Mouse (Mus musculus) embryo, embryonic 11 days (tissue): ENCODE data around the gene Chmp3.

Experiments
- DNase-seq: peaks from one replicate; pipeline ENCODE4 v3.0.0-alpha.2; 2015

The Chmp3 gene

DNA sequence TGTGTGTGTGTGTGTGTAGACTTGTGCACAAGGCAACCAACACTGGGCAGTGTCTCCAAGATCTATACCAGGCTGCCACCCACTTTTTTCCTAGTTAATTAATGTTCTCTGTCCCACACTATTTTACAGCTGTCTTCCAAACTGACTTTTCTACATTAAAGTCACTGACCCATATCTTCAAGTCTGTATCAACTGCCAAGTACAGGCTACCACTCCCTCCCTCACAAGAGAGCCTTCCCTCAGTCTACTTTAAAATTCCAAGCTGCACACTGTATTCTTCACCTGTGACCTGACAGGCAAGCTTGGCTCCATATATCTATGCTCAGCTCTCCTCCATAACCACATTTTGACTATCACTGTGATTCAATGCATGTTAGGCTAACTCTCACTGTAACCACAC, 69.6 kb downstream of the Chmp3 start:
- DNase-seq, result no peak

DNA sequence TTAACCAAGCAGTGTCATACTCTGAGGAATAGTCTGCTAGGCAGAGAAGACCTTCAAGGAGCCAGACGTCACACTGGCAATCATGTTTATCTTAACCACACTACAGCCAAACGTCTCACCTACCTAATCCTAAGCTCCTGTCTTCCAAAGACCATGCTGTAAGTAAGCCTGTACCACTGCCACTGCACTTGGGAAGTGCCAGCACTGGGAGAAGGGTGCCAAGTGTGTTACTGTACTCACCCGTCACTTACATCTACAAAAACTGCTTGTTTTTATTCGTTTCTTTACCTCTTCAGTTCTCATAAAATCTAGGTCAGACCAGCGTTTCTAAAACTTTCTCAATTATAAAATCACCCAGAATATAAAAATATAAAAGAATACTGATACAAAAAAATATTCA, 73.4 kb downstream of the Chmp3 start:
- DNase-seq, result no peak

DNA sequence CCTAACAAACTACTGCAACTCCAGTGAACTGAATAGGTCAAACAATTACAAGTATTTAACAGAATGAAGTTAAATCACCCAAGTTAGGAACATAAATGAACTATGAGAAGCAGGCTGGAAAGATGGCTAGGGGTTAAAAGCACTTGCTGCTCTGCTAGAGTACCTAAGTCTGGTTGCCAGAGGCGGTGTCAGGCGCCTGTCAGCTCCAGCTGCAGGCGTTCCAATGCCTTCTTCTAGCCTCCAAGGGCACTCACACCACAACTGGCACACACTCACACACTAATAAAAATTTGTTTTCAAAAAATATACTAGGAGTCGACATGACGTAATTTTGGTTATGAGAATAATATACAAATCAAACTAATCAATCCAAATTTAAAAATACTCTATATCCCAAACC, 78.0 kb downstream of the Chmp3 start:
- no peak for DNase-seq

DNA sequence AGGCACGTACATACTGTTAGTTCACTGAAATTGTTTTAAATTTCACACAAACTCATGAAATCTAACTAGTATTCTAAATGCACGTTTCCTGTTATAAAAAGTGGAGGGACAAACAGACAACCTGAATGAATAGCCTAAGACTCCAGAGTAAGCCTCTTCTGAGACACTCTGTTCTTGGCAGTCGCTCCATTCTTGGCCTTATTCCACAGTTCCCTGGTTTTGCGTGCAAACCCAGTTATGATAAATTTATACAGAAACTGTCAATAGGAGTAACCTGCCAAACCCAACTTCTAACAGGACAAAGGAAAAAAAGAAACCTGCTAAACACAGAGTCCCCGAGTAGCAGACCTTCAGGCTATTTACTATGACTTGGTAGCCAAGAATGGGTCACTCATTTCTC, 78.4 kb downstream of the Chmp3 start:
- no peak for DNase-seq

DNA sequence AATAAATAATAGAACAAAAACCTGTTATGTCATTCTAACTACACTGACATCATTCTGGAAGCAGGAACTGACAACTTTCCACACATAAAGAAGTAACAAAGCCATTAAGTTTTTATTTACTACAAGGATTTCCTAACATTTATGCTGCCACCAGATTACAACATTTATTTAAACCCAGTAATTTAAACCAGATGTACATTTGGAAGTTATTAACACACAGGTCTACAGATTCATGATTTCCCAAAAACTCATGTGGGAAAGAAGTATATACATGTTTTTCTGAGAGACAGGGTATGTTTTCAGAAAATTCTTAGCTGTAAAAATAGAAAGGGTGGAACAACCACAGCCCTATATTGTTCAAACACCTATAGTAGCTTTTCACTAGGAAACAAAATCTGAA, 81.1 kb downstream of the Chmp3 start:
- no peak for DNase-seq

DNA sequence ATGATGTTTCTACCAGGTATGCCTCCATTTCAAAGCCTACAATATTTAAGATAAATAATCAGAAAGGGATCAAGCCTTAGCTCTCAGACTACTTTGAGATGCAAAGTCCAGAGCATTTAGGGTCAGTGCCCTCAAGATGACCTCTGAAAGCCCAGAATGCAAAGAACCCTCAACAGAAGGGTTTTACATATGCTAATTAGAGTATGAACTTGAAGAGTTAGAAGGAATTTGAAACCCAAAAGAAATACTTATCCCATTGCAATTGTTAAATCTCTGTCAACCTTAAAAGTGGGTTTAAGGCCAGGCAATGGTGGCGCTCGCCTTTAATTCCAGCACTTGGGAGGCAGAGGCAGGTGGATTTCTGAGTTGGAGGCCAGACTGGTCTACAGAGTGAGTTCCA, 82.4 kb downstream of the Chmp3 start:
- DNase-seq, result no peak

DNA sequence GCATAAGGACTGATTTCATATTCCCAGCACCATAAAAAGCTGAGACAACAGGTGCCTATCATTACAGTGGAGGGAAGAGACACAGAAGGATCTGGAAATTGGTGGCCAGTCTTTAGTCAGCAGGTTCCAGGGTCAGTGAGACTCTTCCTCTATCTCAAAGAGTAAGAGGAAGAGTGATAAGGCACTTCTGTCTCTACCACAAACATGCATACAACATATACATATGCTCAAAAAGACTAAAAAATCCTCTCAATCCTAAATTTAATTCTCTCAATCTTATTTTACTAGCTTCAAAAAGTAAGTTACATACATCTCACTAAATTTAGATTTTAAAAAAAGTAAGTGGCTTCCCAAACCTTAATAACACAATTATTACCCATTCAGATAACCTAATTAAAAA, 83.7 kb downstream of the Chmp3 start:
- DNase-seq, result no peak

DNA sequence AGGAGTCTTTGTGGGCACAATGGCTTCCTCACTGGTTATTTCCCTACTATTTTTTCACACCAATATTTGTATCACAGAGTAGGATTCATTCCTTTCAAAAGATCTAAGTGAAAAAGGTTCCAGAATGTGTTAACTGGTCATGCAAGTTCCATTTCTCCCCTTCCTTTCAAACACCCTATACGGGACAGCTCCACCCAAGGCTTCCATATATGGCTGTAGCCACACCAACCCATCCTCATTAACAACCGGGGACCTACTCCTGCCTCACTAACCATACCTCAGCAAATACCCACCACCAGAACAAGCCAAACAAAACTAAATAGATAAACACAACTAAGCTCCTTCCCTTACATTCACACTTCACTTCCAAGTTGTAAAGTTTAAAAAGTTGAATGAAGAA, 87.6 kb downstream of the Chmp3 start:
- DNase-seq, result peak; percentile 6

DNA sequence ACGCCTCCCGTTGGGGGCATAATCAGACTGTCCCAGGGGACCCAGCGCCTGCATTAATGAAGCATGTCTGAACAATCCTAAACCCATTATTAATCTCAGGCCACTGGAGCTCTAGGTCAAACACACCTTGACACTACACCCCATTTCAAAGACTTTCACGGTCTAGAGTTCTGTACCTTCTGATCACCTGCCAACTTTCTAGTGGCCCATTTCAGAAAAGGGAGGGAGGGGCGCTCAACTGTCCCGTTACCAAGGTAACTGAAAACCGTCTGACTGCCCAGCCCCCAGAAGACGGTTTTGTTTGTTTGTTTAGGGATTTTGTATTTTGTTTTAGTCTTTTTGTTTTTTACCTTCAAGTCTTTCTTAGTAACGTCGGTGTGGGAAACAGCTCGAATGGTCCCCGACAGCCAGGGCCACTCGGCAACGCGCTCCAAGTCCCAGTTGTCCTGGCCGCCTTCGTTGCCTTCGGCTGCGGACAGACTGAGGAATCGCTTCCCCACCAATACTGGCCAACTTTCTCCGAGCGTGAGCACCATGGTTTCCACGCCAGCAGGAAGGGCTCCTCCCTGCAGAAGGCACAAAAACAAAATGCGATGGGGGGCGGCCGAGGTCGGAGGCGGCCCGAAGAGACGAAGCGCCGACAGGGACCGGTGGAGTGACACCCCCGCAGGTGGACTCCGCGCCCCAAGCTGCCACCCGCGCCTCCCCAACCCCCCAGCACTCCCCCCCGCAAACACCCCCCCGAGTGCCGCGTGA, 88.3 kb downstream of the Chmp3 start:
- peak; percentile 48 for DNase-seq
